Mouse (Mus musculus) brown adipose tissue, adult 24 weeks (tissue): ENCODE data around the gene Glt6d1. TPM values are rescaled to one million over a fixed set of nuclear protein-coding genes. Genes with fewer than 3 reads are reported as not detected.
"Not testable (repeated sequence)": the region's sequence is repeated elsewhere in the genome, so short reads cannot be mapped to it uniquely, and the experiment has no call there.

Experiments used
- H3K27ac ChIP-seq: fragments of 200-500 bp; replicated peaks from 2 replicates; pipeline ENCODE4 v1.5.1; 2012; ENCODE audit warnings: low read depth, mild to moderate bottlenecking, low read length
- H3K4me1 ChIP-seq: fragments of 200-500 bp; 2 replicates; pipeline ENCODE4 v1.6.1; 2012; ENCODE audit warnings: low read length, mixed read lengths; ENCODE audit not compliant: control insufficient read depth, insufficient read depth, insufficient read length
- H3K4me3 ChIP-seq: fragments of 200-500 bp; 2 replicates; pipeline ENCODE4 v1.5.1; 2012; ENCODE audit warnings: low read depth, mild to moderate bottlenecking, low read length, moderate library complexity; ENCODE audit not compliant: insufficient read depth
- polyA plus RNA-seq: library from polyadenylated mRNA; stranded (reverse); fragments of >200 nt; gene quantifications from 2 replicates; pipeline ENCODE4 v1.2.4, GENCODE M21; 2012; ENCODE audit not compliant: missing spikeins, insufficient read depth, insufficient read length

Glt6d1 gene
- not detected in 2 replicates for polyA plus RNA-seq

- H3K27ac ChIP-seq, H3K4me1 ChIP-seq, H3K4me3 ChIP-seq: not testable (repeated sequence)
These were observed at the start of gene Glt6d1 for GRCm38 (mm10) chr2:25815748-25816147. TSS of gene Glt6d1 (minus strand) at chr2:25815848.

- Histone ChIP-seq H3K4me1 (no peaks in the 10 kb centered on the region), H3K27ac (no peak overlapping the region), H3K4me3 (no peak overlapping the region)
These were observed 49.8 kb upstream of the Glt6d1 start for GRCm38 (mm10) chr2:25865412-25865811.

- Histone ChIP-seq H3K27ac (no peak overlapping the region), H3K4me3 (no peak overlapping the region), H3K4me1 (no peaks in the 10 kb centered on the region)
These were observed 48.6 kb upstream of the Glt6d1 start for GRCm38 (mm10) chr2:25864230-25864629.

GRCm38 (mm10) chr2:25863337-25864131 lies 47.9 kb upstream of the Glt6d1 start, which contains the start of gene Kcnt1:
TSS of gene Kcnt1 (plus strand) at chr2:25863734.
- Histone ChIP-seq H3K4me3 (no peak within 1 kb of the TSS), H3K27ac (no peak within 1 kb of the TSS), H3K4me1 (no peaks in the 10 kb centered on the region)

GRCm38 (mm10) chr2:25862696-25863270 lies 47.1 kb upstream of the Glt6d1 start:
- Histone ChIP-seq H3K4me3 (no peak overlapping the region), H3K27ac (no peak overlapping the region), H3K4me1 (no peaks in the 10 kb centered on the region)

- Histone ChIP-seq H3K4me3 (no peak overlapping the region), H3K27ac (no peak overlapping the region), H3K4me1 (no peaks in the 10 kb centered on the region)
These were observed 46.4 kb upstream of the Glt6d1 start for GRCm38 (mm10) chr2:25862038-25862437.

- no peak overlapping the region for H3K4me3 ChIP-seq
- no peak overlapping the region for H3K27ac ChIP-seq
- no peaks in the 10 kb centered on the region for H3K4me1 ChIP-seq
These were observed 44.2 kb upstream of the Glt6d1 start for GRCm38 (mm10) chr2:25859891-25860290.

GRCm38 (mm10) chr2:25853998-25854397 lies 38.4 kb upstream of the Glt6d1 start:
- Histone ChIP-seq H3K4me3 (no peak overlapping the region), H3K4me1 (no peaks in the 10 kb centered on the region), H3K27ac (no peak overlapping the region)

GRCm38 (mm10) chr2:25852626-25853025 lies 37.0 kb upstream of the Glt6d1 start:
- Histone ChIP-seq H3K4me3 (no peak overlapping the region), H3K27ac (no peak overlapping the region)

GRCm38 (mm10) chr2:25850330-25850729 lies 34.7 kb upstream of the Glt6d1 start:
- H3K4me1 ChIP-seq: no peaks in the 10 kb centered on the region
- H3K4me3 ChIP-seq: no peak overlapping the region
- no peak overlapping the region for H3K27ac ChIP-seq

More at GRCm38 (mm10) chr2:25852626-25853025, 37.0 kb upstream of the Glt6d1 start:
- no peaks in the 10 kb centered on the region for H3K4me1 ChIP-seq

GRCm38 (mm10) chr2:25847226-25847625 lies 31.6 kb upstream of the Glt6d1 start, which contains the start of gene Sohlh1:
TSS of gene Sohlh1 (minus strand) at chr2:25847248.
- no peak within 1 kb of the TSS for H3K27ac ChIP-seq
- no peak within 1 kb of the TSS for H3K4me3 ChIP-seq
- H3K4me1 ChIP-seq: no peaks in the 10 kb centered on the region

GRCm38 (mm10) chr2:25846516-25846915 lies 30.9 kb upstream of the Glt6d1 start:
- H3K4me3 ChIP-seq: no peak overlapping the region
- H3K4me1 ChIP-seq: no peaks in the 10 kb centered on the region
- no peak overlapping the region for H3K27ac ChIP-seq

- no peak overlapping the region for H3K4me3 ChIP-seq
- H3K4me1 ChIP-seq: no peaks in the 10 kb centered on the region
- no peak overlapping the region for H3K27ac ChIP-seq
These were observed 28.4 kb upstream of the Glt6d1 start for GRCm38 (mm10) chr2:25844097-25844496.

GRCm38 (mm10) chr2:25842758-25843157 lies 27.1 kb upstream of the Glt6d1 start:
- no peak overlapping the region for H3K27ac ChIP-seq
- H3K4me1 ChIP-seq: no peaks in the 10 kb centered on the region
- H3K4me3 ChIP-seq: no peak overlapping the region

GRCm38 (mm10) chr2:25842161-25842560 lies 26.5 kb upstream of the Glt6d1 start:
- Histone ChIP-seq H3K4me3 (no peak overlapping the region), H3K4me1 (no peaks in the 10 kb centered on the region), H3K27ac (no peak overlapping the region)

GRCm38 (mm10) chr2:25836291-25836690 lies 20.6 kb upstream of the Glt6d1 start:
- Histone ChIP-seq H3K27ac (no peak overlapping the region), H3K4me1 (no peaks in the 10 kb centered on the region), H3K4me3 (no peak overlapping the region)
